Mouse (Mus musculus): ENCODE data around the gene Gemin2. TPM values are rescaled to one million over a fixed set of nuclear protein-coding genes. Genes with fewer than 3 reads are reported as not detected.
A peak's percentile ranks its signal among the peaks of the same experiment; 100 is the strongest.
"Not testable (repeated sequence)": the region's sequence is repeated elsewhere in the genome, so short reads cannot be mapped to it uniquely, and the experiment has no call there.

Gemin2 gene
- total RNA-seq, 4 experiments from 2014 or later, result 3.9 to 5.9 (median 5.4) TPM

DNA sequence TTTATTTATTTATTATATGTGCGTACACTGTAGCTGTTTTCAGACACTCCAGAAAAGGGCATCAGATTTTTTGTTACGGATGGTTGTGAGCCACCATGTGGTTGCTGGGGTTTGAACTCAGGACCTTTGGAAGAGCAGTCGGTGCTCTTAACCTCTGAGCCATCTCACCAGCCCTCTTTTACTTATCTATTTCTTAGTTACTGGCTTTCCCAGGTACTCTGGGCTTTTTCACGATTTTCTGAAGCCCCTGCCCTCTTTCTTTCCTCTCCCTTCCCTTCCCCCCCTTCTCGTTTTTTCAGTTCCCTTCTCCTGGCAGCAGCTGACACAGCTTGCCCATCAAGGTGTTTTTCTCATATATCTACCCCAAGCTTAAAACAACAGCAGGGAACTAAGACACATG, 45.0 kb downstream of the Gemin2 start:
- not testable (repeated sequence) for DNase-seq (ENCODE audit: low spot score in 2 of 2)

DNA sequence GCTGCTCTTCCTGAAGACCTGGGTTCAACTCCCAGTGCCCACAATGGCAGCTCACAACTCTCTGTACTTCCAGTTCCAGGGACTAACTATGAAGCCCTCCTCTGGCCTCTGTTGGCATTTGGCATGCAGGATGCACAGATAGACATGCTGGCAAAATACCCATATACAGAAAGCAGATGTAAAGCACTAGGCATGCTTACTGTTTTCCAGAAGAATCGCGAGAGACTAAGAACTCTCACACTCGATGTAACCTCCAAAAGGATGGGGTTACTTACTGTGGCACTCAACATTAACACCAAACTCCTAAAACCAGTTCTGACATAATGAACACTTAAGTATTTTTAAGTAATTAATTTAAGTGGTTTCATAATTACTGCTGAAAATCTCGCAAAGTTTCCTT, 47.1 kb downstream of the Gemin2 start:
- DNase-seq (ENCODE audit: low spot score in 2 of 2), result no peak

DNA sequence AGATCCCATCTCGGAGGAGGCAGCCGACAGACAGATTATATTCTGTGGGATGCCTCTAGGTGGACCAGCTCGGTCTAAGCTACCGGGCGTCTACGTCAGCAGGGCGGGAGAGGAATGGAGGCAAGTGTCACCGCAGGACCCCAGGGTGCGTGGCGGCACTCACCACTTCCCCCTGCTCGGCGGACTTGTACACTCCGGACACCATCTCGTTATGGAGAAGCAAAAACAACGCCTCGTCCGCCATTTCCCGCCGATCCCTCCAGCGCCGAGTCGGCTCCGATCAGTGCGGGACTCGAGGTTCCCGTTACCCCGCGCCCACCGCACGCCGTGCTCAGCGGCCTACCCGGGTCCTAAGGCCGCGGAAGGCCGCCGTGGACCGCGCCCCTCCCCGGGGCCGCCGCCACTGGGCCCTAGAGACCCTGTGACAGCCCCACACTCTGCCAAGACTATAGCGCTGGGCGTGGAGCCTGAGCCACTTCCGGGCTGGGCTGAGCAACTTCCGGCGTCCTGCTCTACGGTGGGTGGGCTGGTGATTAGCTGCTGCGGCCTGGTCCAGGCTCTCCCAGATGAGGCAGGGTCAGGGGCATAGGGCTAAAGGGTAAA, 47.9 kb downstream of the Gemin2 start, which contains the start of gene Trappc6b:
TSS of gene Trappc6b (minus strand) at position 480 of the 603 bp plus-strand sequence.
- DNase-seq (ENCODE audit: low spot score in 2 of 2), result peak; percentile 54 to 76

DNA sequence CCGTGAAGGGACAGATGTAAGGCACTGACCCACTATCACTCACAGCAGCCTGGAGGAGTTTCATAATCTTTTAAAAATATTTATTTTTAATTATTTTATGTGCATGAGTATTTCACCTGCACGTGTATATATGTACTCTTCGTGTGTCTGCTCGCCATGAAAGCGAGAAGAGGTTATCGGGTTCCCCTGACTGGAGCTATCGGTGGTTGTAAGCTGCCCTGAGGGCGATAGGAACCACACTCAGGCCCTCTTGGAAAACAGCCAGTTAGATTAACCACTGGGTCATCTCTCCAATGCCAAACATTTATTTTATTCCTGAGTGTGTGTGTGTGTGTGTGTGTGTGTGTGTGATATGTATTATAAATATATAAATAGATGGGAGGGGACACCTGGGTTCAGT, 51.6 kb downstream of the Gemin2 start:
- DNase-seq (ENCODE audit: low spot score in 2 of 2), result no peak

DNA sequence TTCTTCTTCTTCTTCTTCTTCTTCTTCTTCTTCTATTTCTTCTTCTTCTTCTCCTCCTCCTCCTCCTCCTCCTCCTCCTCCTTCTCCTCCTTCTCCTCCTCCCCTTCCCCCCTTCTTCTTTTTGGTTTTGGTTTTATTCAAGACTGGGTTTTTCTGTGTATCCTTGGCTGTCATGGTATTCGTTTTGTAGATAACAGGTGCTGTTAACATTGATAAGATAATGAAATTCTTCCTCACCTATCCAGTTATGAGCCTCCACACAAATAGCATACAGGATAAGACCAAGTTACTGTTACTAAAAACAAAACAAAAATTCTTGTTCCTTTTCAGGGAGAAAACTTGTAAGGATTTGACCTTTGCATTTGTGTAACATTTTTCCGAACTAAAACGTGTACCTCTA, 52.6 kb downstream of the Gemin2 start:
- DNase-seq (ENCODE audit: low spot score in 2 of 2), result no peak

DNA sequence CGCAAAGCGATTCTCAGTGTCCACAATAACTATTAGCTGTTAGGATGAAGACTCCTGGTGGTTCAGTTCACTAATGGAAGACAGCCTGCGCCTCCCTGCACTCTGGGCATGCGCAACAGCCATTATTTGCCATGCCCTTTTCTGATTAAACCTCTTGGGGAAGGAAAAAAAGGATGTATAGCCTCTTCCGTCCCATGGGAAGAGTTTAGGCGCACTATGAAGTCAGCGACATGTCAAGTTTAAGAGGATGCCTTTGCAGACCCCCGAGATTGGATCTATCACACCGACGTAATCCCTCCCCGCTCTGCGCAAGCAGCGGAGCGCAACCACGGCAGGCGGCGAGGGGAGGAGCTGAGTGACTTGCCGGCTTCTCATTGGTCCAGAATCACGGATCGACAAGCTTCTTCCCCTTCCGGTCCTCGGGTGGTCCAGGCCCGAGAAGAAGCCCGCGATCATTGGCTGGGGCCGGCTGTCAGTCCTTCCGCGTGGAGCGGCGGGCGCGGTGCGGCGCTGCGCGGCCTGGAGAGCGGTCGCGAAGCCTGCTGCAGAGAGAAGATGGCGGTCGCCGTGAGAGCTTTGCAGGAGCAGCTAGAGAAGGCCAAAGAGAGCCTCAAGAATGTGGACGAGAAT, 53.4 kb downstream of the Gemin2 start, which contains the start of gene Pnn:
TSS of gene Pnn (plus strand) at position 437 of the 630 bp plus-strand sequence.
- DNase-seq (ENCODE audit: low spot score in 2 of 2), result peak; percentile 94 to 95

DNA sequence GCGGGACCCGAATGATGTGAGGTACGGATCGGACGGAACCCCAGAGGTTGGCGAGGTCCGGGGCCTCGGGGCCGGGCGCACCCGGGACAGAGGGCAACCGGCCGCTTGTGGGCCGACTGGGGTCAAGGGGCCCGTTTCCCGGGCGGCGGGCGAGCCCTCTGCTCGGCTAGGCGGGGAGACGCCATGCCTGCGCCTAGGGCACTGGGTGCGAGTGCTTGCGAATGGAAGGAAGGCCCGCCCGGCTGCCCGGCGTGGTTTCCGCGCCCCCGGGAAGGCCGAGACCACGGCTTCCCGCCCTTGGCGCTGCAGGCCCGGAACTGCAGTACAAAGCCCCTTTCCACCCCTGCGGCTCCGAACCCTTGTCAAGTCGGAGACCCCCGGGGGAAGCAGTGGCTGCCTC, 53.9 kb downstream of the Gemin2 start:
- no peak for DNase-seq (ENCODE audit: low spot score in 2 of 2)

DNA sequence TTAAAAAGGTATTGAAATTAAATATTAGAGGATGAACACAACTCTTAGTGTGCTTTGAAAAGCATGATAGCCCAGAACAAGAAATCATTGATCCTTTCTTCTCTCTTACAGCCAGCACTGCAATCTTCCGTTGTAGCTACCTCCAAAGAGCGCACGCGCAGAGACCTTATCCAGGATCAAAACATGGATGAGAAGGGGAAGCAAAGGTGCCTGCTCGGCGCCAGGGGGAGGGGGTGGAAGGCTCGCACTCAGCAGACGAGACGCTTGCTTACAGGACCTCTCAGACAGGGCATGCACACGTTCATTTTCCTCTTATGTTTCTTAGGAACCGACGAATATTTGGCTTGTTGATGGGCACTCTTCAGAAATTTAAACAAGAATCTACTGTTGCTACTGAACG, 55.6 kb downstream of the Gemin2 start:
- DNase-seq (ENCODE audit: low spot score in 2 of 2), result no peak

DNA sequence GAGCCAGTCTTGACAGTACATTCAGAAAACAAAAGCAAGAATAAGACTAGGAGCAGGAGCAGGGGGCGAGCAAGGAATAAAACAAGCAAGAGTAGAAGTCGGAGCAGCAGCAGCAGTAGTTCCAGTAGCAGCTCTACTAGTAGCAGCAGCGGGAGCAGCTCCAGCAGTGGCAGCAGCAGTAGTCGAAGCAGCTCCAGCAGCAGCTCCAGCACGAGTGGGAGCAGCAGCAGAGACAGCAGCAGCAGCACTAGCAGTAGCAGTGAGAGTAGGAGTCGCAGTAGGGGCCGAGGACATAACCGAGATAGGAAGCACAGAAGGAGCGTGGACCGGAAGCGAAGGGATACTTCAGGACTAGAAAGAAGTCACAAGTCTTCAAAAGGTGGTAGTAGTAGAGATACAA, 59.1 kb downstream of the Gemin2 start:
- no peak for DNase-seq (ENCODE audit: low spot score in 2 of 2)

DNA sequence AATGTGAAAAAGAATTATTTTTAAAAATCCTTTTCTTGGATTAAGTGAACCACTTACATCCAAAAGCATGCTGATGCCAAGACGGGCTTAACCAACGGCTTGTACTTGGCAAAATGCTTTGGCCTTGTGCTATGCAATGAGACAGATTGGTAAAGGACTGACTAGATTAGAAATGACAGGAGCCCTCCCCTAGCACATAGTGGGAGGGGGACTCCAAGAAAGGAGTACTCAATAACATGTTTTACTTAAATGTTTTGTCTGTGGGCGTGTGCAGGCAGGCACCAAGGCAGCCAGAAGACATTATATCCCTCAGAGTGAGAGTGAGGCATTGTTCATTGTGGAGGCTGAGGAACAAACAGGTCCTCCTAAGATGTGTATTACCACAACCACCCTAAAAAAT, 60.9 kb downstream of the Gemin2 start:
- DNase-seq (ENCODE audit: low spot score in 2 of 2), result no peak

DNA sequence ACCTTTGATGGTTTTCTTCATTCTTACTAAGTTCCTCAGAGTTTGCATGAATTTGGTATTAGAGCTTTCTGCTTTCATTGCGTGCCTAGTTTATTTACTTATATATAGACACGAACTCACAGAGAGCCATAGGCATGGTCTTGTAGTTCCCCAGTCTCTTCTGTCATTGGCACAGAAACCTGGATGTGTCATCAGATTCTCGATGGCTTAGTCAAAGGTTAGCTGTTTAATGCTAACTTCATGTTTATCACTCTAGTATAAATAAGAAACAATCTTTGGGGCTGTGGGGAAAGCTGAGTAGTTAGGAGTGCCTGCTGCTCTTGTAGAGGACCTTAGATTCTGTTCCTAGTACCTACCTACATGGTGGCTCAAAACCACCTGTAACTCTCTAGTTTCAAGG, 63.8 kb downstream of the Gemin2 start:
- DNase-seq (ENCODE audit: low spot score in 2 of 2), result no peak

DNA sequence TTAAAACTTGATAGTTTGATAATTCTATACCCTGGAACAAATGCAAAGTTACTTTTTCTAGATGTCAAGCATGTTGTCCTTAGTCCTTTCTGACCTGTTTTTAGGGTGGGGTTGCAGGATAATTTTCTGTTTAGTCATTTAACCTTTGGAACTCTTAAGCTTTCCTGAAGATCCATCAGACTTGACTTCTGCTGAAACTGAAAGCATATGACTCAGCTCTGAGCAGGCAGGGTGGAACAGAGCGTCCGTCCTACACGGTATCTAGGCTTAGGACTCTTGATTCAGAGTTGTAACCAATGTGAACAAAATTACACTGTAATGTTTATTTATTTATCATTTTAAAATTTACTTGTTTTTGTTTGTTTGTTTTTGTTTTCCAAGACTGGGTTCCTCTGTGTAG, 64.7 kb downstream of the Gemin2 start:
- DNase-seq (ENCODE audit: low spot score in 2 of 2), result no peak

Other genes with a start within 250 kb of the Gemin2 start
- gene Sec23a, start 1.4 kb upstream of the Gemin2 start, total RNA-seq (2022), result 10 to 100 TPM; 64.6 to 68.1 (median 66.6) TPM
- gene Trappc6b, start 48.1 kb downstream of the Gemin2 start, total RNA-seq (2022), result 10 to 100 TPM; 47.6 to 70.5 (median 62.1) TPM
- gene Pnn, start 53.5 kb downstream of the Gemin2 start, total RNA-seq (2022), result 10 to 100 TPM; 12.1 to 18.3 (median 13.4) TPM
- 100 to 1,000 TPM in 3 of 4 experiments, 10 to 100 TPM in 1; 92.5 to 114 (median 104) TPM for gene Mia2, start 82.4 kb downstream of the Gemin2 start, total RNA-seq (2022)
- gene Fbxo33, start 206.3 kb downstream of the Gemin2 start, total RNA-seq (2022), result 1 to 10 TPM; 1.2 to 4.4 (median 3.3) TPM